Mouse (Mus musculus): ENCODE data around the gene C1qa.

DNA sequence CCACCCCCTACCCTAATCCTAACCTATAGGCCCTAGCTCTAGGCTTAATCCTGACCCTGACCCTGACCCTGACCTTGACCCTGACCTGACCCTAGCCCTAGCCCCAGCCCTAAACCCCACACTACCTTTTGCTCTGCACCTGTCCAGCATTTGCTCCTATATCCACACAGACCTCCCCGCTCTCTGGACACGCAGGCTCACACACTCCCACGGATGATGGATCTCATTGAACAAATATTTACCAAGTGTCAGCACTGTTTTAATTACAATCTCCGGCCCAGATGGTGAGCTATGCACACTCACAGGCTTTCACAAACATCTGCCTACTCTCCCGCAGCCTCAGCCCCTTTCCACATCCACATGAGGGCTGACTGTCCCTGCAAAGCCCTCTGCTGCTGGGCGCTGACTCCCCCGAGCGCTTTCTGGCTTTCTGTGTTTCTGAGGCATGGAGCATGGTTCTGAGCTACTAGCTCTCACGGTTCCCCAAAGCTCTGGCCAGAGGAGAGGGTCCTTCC is 462 bp downstream of the C1qa start:
- TF ChIP-seq CTCF (IDR thresholded peaks at IDR 0.05; ENCODE audit: control insufficient read depth, insufficient read depth, insufficient read length) = no peak
- TF ChIP-seq USF1 (IDR thresholded peaks at IDR 0.05; ENCODE audit: low read depth) = no peak
- TF ChIP-seq FOSL1 (IDR thresholded peaks at IDR 0.05; ENCODE audit: insufficient read depth, low read length, poor library complexity, severe bottlenecking) = no peak
- no peak for TF ChIP-seq CEBPB (IDR thresholded peaks at IDR 0.05; ENCODE audit: low read depth)

All from C2C12 (cell line).